Mouse (Mus musculus) E14TG2a.4 (cell line): Measurements from ENCODE around the gene Apex2.

ENCODE experiments used
- CTCF ChIP-seq: conservative IDR thresholded peaks from 2 replicates; pipeline ENCODE4 v1.5.1; 2014; ENCODE audit warnings: low read length
- NANOG ChIP-seq: IDR thresholded peaks from 2 replicates; pipeline ENCODE4 v1.6.1; 2014; ENCODE audit warnings: borderline replicate concordance, low read length, mixed read lengths

DNA sequence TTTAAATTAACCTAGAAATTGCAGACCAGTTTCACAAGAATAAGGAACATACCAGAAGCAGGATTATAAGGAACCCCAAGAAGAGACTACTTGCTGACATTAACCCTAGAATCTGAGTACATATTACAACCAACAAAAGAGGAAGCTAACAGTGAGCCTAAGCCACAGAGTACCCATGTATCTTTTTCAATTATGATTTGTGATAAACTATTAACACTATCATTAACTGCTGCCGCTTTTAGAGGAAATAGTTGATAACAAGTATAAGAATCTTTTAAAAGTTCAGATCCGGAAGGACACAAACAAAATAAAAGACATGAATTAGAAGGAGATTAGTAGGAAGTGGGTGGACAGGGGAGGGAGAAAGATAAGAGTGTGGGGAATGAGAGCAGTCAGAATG, 49.6 kb downstream of the Apex2 start:
- TF ChIP-seq CTCF: no peak
- TF ChIP-seq NANOG: no peak
